Mouse (Mus musculus): ENCODE results near the gene Klc4. TPM values are rescaled to one million over a fixed set of nuclear protein-coding genes. Genes with fewer than 3 reads are reported as not detected.

The Klc4 gene
- total RNA-seq, 2 experiments from 2014 or later: 7.9 to 8.5 TPM

DNA sequence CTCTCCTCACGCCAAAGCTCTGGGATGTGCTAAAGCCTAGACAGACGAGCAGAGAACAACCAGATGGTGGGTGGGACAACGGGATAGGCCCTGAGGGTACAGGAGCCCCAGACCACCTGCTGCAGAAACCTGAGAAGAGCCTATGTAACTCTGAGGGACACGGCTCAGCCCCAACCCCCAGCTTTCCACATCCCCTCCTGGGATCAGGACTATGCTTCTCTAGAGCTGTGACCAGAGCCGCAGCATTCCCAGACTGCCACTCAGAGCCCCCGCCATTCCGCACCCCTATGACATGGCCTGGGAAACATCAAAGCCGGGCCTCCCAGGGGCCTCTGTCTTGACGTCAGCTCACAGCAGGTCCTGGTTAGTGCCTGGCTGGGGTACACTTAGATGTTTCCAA, 51.2 kb downstream of the Klc4 start:
- ATAC-seq (replicated peaks; ENCODE audit: poor library complexity, severe bottlenecking): no peak

DNA sequence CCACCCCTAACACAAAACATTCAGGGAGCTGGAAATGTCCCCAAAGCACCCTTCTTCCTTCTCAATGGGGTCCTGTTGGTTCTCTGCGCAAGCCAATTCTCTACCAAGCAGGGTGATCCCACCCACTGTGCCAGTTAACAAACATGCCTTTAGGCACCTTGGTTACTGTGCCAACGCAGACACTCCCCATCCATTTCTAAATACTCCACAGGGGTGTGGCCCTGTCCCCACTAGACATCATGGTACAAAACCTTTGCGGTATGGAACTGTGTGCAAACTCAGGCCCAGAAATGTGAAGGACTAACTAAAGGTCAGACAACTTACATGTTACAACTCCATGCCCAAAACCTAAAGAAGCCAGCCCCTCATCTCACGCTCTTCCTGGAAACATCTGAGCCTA, 52.7 kb downstream of the Klc4 start:
- ATAC-seq (replicated peaks; ENCODE audit: poor library complexity, severe bottlenecking): no peak

DNA sequence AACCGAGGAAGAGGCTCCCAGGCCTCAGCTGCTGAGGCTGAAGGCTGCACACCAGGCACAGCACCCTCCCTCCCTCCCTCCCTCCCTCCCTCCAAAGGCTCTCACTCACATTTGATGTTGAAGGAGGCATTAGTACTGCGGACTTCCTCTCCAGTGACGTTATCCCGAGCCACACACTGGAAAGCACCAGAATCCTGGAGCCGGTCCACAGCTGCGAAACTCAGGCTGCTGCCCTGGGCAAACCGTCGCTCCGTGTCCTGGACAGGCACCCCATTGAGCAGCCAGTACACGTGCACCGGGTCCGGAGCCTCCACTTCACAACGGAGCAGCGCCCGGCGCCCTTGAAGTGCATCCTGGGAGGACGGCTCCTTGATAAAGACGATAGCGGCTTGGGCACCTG, 54.4 kb downstream of the Klc4 start:
- no peak for ATAC-seq (replicated peaks; ENCODE audit: poor library complexity, severe bottlenecking)

DNA sequence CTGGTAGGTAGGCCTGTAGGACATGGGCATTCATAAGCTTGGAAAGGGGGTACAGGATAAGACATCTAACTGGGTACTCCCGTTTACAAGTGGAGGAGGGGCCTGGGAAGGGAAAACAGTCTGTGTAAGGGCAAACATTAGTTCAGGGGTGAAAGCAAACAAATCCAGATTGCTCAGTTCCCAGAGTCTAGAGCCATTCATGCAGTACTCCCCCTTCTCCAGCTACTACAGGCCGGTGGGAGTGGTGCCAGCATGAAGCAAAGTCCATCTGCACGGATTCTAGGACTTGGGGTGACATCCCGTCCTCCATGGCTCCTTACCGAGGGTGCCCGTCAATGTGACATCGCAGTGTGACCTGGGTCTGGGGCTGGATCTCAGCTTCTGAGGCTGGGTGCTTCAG, 55.4 kb downstream of the Klc4 start:
- ATAC-seq (replicated peaks; ENCODE audit: poor library complexity, severe bottlenecking): no peak

DNA sequence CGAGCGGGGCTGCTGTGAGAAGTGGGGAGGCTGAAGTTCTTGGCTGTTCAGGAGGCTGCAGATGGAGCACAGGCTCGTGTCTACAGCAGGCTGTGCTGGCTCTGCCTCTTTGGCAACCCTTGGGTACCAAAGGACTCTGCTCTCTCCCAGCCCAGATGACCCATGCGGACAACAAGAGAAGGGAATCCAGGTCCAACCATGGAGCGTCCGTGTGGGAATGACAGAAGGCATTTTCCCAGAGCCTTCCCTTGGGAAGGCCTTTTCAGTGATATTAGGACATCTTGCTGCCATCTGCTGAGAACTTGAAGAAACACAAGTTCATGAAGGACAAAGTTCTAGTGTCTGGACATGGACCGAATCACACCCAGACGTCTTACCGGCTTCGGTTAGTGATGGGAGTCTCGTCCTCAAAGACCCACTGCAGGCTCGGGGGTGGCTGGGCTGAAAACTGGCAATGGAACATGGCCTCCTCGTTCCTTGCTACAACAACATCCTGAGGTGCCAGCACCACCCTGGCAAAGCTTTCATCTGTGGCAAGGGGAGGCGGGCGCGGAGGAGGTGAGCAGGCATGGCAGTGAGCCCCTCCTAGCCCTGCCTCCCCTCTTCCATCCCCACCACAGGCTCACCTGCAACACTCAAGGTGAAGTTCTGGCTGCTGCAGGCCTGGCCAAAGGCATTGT, 56.0 kb downstream of the Klc4 start:
- ATAC-seq (replicated peaks; ENCODE audit: poor library complexity, severe bottlenecking): no peak

DNA sequence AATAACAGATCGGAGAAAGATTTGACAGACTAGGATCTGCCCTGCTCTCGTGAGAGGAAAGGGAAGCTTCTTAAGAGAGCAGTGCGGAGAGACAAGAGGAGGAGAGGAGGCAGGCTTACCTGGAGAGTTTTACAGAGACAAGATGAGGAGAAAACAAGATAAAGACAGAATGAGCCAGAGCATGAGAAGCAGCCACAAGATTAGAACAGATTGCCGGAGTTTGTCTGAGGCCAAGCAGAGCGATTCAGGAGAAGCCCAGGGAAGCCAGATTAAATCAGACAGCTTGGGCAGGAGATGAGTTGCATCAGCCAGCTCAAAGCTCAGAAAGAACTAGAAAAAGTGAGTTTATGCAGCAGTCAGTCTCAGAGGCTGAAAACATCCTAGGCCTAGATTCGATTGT, 56.9 kb downstream of the Klc4 start:
- ATAC-seq (replicated peaks; ENCODE audit: poor library complexity, severe bottlenecking): no peak

DNA sequence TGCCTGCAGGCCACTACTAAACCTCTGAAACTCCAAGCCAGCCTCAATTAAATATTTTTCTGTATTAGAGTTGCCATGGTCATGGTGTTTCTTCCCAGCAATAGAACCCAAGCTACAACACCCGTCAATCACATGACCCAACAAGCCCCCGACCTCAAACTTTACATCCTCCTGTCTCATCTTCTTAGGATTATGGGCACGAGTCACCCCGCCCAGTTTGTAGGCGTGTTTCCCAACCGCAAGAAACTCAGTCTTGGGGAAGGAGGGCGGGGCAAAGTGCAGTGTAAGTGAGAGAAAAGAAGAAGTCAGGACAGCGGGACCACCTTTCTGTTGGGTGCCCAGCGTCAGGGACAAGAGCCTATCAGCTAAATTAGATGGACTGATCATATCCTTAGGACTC, 57.6 kb downstream of the Klc4 start:
- ATAC-seq (replicated peaks; ENCODE audit: poor library complexity, severe bottlenecking): peak; percentile 84

DNA sequence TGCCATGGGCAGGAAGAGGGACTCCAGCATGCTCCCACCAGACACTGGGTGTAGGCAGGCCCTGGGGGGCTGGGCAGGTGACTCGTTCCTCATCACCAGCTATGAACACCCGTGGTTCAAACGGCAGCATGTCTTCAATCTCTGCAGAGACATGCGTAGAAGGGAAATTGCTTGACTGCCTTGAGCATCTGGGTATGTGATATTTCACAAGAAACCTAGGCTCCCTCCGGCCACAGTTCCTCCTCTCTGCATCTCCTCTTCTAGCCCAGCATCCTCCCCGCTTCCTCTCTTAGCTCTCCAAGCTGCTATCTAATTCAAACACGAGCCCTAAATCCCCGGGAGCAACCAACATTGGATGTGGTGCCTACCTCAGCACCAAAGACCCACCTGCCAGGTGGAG, 59.5 kb downstream of the Klc4 start:
- peak; percentile 75 for ATAC-seq (replicated peaks; ENCODE audit: poor library complexity, severe bottlenecking)

Other genes starting within 250 kb of the Klc4 start
- not detected in 2 replicates for gene Crip3, start 217.1 kb downstream of the Klc4 start, total RNA-seq (2014; fragmentation: Nextera tagmentation)
- gene Crip3, start 217.1 kb downstream of the Klc4 start, total RNA-seq (2017): not detected in 2 replicates
- gene Slc22a7, start 207.6 kb downstream of the Klc4 start, total RNA-seq (2014; fragmentation: Nextera tagmentation): not detected in 2 replicates
- gene Slc22a7, start 207.6 kb downstream of the Klc4 start, total RNA-seq (2017): not detected in 2 replicates
- gene Ttbk1, start 158.3 kb downstream of the Klc4 start, total RNA-seq (2014; fragmentation: Nextera tagmentation): 0.09 TPM in 1 of 2 replicates, not detected in the other
- gene Ttbk1, start 158.3 kb downstream of the Klc4 start, total RNA-seq (2017): not detected in 2 replicates
- 33.1 and 50.1 TPM in 2 replicates for gene Dnph1, start 149.3 kb downstream of the Klc4 start, total RNA-seq (2014; fragmentation: Nextera tagmentation)
- 18.8 and 25.8 TPM in 2 replicates for gene Dnph1, start 149.3 kb downstream of the Klc4 start, total RNA-seq (2017)
- gene Cul9, start 99.6 kb downstream of the Klc4 start, total RNA-seq (2014; fragmentation: Nextera tagmentation): 14.2 and 34.8 TPM in 2 replicates
- gene Cul9, start 99.6 kb downstream of the Klc4 start, total RNA-seq (2017): 7.5 and 8.9 TPM in 2 replicates
- gene Srf, start 89.8 kb downstream of the Klc4 start, total RNA-seq (2014; fragmentation: Nextera tagmentation): 27.4 and 42.7 TPM in 2 replicates
- gene Srf, start 89.8 kb downstream of the Klc4 start, total RNA-seq (2017): 29.6 and 47.7 TPM in 2 replicates
- gene Ptk7, start 16.5 kb downstream of the Klc4 start, total RNA-seq (2014; fragmentation: Nextera tagmentation): 3.6 and 4.3 TPM in 2 replicates
- gene Ptk7, start 16.5 kb downstream of the Klc4 start, total RNA-seq (2017): 3.7 and 3.8 TPM in 2 replicates
- 106 and 113 TPM in 2 replicates for gene Mrpl2, start 207 bp upstream of the Klc4 start, total RNA-seq (2014; fragmentation: Nextera tagmentation)
- gene Mrpl2, start 207 bp upstream of the Klc4 start, total RNA-seq (2017): 103 and 133 TPM in 2 replicates
- 16.8 and 21.6 TPM in 2 replicates for gene Cul7, start 4.3 kb upstream of the Klc4 start, total RNA-seq (2014; fragmentation: Nextera tagmentation)
- gene Cul7, start 4.3 kb upstream of the Klc4 start, total RNA-seq (2017): 10.0 and 13.2 TPM in 2 replicates
- 15.7 and 21.3 TPM in 2 replicates for gene Rrp36, start 28.3 kb upstream of the Klc4 start, total RNA-seq (2014; fragmentation: Nextera tagmentation)
- 48.2 and 66.9 TPM in 2 replicates for gene Rrp36, start 28.3 kb upstream of the Klc4 start, total RNA-seq (2017)
- gene Mea1, start 32.8 kb upstream of the Klc4 start, total RNA-seq (2014; fragmentation: Nextera tagmentation): 56.5 and 76.8 TPM in 2 replicates
- 73.8 and 82.4 TPM in 2 replicates for gene Mea1, start 32.8 kb upstream of the Klc4 start, total RNA-seq (2017)
- 62.5 and 77.9 TPM in 2 replicates for gene Klhdc3, start 34.9 kb upstream of the Klc4 start, total RNA-seq (2014; fragmentation: Nextera tagmentation)
- 26.8 and 30.9 TPM in 2 replicates for gene Klhdc3, start 34.9 kb upstream of the Klc4 start, total RNA-seq (2017)
- 48.7 and 49.3 TPM in 2 replicates for gene Ppp2r5d, start 59.1 kb upstream of the Klc4 start, total RNA-seq (2014; fragmentation: Nextera tagmentation)
- 45.9 and 57.1 TPM in 2 replicates for gene Ppp2r5d, start 59.1 kb upstream of the Klc4 start, total RNA-seq (2017)
- 9.7 and 22.9 TPM in 2 replicates for gene Pex6, start 65.4 kb upstream of the Klc4 start, total RNA-seq (2014; fragmentation: Nextera tagmentation)
- 11.3 and 13.2 TPM in 2 replicates for gene Pex6, start 65.4 kb upstream of the Klc4 start, total RNA-seq (2017)
- gene Gnmt, start 83.1 kb upstream of the Klc4 start, total RNA-seq (2014; fragmentation: Nextera tagmentation): 1.1 TPM in 1 of 2 replicates, not detected in the other
- 1.0 TPM in 1 of 2 replicates, not detected in the other for gene Gnmt, start 83.1 kb upstream of the Klc4 start, total RNA-seq (2017)
- gene Cnpy3, start 106.2 kb upstream of the Klc4 start, total RNA-seq (2014; fragmentation: Nextera tagmentation): 68.6 and 80.8 TPM in 2 replicates
- 100 and 121 TPM in 2 replicates for gene Cnpy3, start 106.2 kb upstream of the Klc4 start, total RNA-seq (2017)
- gene Ptcra, start 117.7 kb upstream of the Klc4 start, total RNA-seq (2014; fragmentation: Nextera tagmentation): 1.3 TPM in 1 of 2 replicates, not detected in the other
- not detected in 2 replicates for gene Ptcra, start 117.7 kb upstream of the Klc4 start, total RNA-seq (2017)
- gene 2310039H08Rik, start 126.6 kb upstream of the Klc4 start, total RNA-seq (2014; fragmentation: Nextera tagmentation): 18.0 and 37.9 TPM in 2 replicates
- 21.5 and 26.9 TPM in 2 replicates for gene 2310039H08Rik, start 126.6 kb upstream of the Klc4 start, total RNA-seq (2017)
- gene Rpl7l1, start 136.7 kb upstream of the Klc4 start, total RNA-seq (2014; fragmentation: Nextera tagmentation): 77.5 and 102 TPM in 2 replicates
- gene Rpl7l1, start 136.7 kb upstream of the Klc4 start, total RNA-seq (2017): 153 and 206 TPM in 2 replicates
- gene Bicral, start 212.5 kb upstream of the Klc4 start, total RNA-seq (2014; fragmentation: Nextera tagmentation): 24.6 and 25.8 TPM in 2 replicates
- 9.0 and 11.7 TPM in 2 replicates for gene Bicral, start 212.5 kb upstream of the Klc4 start, total RNA-seq (2017)
- gene Tbcc, start 244.7 kb upstream of the Klc4 start, total RNA-seq (2014; fragmentation: Nextera tagmentation): 7.9 and 11.4 TPM in 2 replicates
- gene Tbcc, start 244.7 kb upstream of the Klc4 start, total RNA-seq (2017): 9.1 and 14.0 TPM in 2 replicates